Mouse (Mus musculus): ENCODE results near the gene Hnrnpdl. TPM values are rescaled to one million over a fixed set of nuclear protein-coding genes. Genes with fewer than 3 reads are reported as not detected.
A peak's percentile ranks its signal among the peaks of the same experiment; 100 is the strongest.

Gene Hnrnpdl
- polyA plus RNA-seq, 2 experiments, result 49.2 to 115 TPM

DNA sequence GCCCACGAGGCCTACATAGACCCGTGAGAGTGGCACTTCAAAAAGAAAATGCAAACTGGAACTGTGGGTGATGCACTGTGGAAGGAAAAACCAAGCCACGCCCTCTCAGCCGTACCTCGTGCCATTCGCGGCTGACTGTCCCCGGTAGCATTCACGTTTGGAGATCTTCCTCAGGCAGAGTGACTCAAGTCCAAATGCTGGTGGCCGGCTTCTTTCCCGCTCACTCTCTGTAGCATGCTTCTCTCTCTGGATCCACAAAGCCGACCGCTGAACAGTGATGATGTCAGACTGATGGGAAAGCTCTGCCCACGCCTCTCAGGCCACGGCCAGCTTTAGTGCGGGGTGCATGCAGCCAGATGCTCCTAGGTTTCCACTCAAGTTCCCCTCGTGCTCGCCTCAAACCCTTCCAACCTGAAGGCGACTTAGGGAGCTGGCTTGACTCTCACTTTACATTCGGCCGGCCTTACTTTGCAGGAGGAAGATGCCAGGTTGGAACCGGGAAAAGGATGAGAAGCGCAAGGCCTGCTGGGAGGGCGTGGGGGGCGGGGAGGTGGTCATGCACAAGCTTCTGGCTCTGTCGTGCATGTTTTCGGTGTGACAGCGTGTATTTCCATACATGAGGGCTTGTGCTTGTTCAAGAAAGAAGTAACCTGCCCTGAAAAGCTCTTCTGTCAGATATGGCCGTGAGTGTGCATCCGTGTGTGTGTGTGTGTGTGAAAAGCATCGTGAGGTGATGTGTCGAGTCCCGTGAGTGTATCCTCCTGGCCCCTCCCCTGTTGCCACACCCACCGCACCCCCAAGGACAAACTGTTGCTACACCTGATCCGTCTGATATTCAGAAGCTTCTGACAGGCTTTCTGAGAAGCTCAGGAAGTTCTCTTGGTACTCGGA, 39.8 kb upstream of the Hnrnpdl start:
- no peak for DNase-seq (ENCODE audit: low read depth in 3 of 3, low spot score in 3 of 3)
- no peak overlapping the region for H3K9ac ChIP-seq (replicated peaks)
- no peaks in the 10 kb centered on the region for H3K27me3 ChIP-seq (ENCODE audit: control insufficient read depth, insufficient read depth, low read length)
- peaks cover 0 to 3% of the 10 kb centered on the region in 2 experiments; a peak in 1 of 4 replicates for H3K4me1 ChIP-seq (replicated peaks; ENCODE audit: control insufficient read depth in 2 of 2, insufficient read depth in 2 of 2, low read length in 1 of 2)
- TF ChIP-seq EP300 (IDR thresholded peaks at IDR 0.05; ENCODE audit: low read depth), result no peak
- TF ChIP-seq CTCF (IDR thresholded peaks at IDR 0.05; ENCODE audit: low read depth), result no peak
- no peak for ATAC-seq (ENCODE audit: insufficient read depth)
- peak overlapping the region; percentile 52 for H3K4me2 ChIP-seq (ENCODE audit: low read depth)
- WGBS (ENCODE audit: insufficient replicate concordance), result 30% methylated on average over 36 of the region's 36 CpGs
- no peak overlapping the region for H3K27ac ChIP-seq
- H3K9me3 ChIP-seq (ENCODE audit: control insufficient read depth, low read length), result no peaks in the 10 kb centered on the region
- peak overlapping the region; percentile 2 to 39; a peak in 2 of 4 replicates for H3K4me3 ChIP-seq (ENCODE audit: insufficient read depth in 1 of 2, low read depth in 2 of 2, low read length in 2 of 2)
- H3K36me3 ChIP-seq (replicated peaks; ENCODE audit: control insufficient read depth, insufficient read depth, low read depth), result no peaks in the 10 kb centered on the region

DNA sequence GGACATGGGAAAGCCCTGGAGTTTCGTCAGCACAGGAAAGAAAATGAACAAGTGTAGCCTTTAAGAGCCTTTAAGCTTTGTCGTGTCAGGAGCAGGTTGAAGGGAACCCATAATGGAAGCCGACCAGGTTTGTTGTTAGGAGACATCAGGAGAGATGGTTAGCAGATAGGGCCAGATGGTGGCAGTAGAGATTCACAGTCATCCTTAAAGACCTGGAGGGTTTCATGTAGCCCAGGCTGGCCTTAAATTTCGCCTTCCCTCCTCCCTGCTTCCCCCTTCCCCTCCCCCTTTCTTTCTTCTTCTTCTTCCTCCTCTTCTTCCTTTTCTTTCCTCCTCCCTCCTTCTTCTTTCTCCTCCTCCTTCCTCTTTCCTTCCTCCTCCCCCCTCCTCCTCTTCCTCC, 35.1 kb upstream of the Hnrnpdl start:
- 44% methylated on average over 4 of the region's 4 CpGs for WGBS (ENCODE audit: insufficient replicate concordance)

DNA sequence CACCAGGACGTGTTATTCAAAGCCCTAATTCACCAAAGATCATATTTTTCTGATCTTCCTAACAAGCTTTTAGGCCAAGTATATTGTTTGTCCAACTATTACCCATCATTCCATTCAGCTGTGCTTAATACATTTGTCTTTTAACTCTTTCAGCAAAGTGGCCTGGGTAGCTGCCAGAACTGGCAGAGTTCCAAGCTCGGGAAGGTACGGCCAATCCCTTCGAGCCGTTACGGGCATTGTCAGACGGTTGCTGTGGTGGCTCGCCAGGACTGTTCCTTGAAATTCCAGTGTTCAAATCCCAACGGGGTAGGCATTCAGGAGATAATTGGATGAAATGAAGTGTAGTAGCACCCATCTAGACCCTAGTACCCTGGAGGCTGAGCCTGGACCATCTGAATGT, 33.1 kb upstream of the Hnrnpdl start:
- Histone ChIP-seq H3K4me3 (ENCODE audit: insufficient read depth in 1 of 2, low read depth in 2 of 2, low read length in 2 of 2) (no peak overlapping the region), H3K4me2 (ENCODE audit: low read depth) (no peak overlapping the region), H3K27me3 (ENCODE audit: control insufficient read depth, insufficient read depth, low read length) (no peaks in the 10 kb centered on the region), H3K27ac (no peak overlapping the region), H3K9ac (replicated peaks) (no peak overlapping the region), H3K36me3 (replicated peaks; ENCODE audit: control insufficient read depth, insufficient read depth, low read depth) (no peaks in the 10 kb centered on the region; the same call in 1 of the 2 replicates), H3K9me3 (ENCODE audit: control insufficient read depth, low read length) (no peaks in the 10 kb centered on the region), H3K4me1 (replicated peaks; ENCODE audit: control insufficient read depth in 2 of 2, insufficient read depth in 2 of 2, low read length in 1 of 2) (no peaks in the 10 kb centered on the region)
- ATAC-seq (ENCODE audit: insufficient read depth) (no peak), DNase-seq (ENCODE audit: low read depth in 3 of 3, low spot score in 3 of 3) (no peak)
- no peak for TF ChIP-seq EP300 (IDR thresholded peaks at IDR 0.05; ENCODE audit: low read depth)
- no peak for TF ChIP-seq CTCF (IDR thresholded peaks at IDR 0.05; ENCODE audit: low read depth)
- WGBS (ENCODE audit: insufficient replicate concordance), result 80% methylated on average over 9 of the region's 9 CpGs

More for the DNA sequence above, 35.1 kb upstream of the Hnrnpdl start:
- Histone ChIP-seq H3K4me3 (ENCODE audit: insufficient read depth in 1 of 2, low read depth in 2 of 2, low read length in 2 of 2) (no peak overlapping the region), H3K4me2 (ENCODE audit: low read depth) (no peak overlapping the region), H3K27ac (no peak overlapping the region), H3K27me3 (ENCODE audit: control insufficient read depth, insufficient read depth, low read length) (no peaks in the 10 kb centered on the region), H3K9me3 (ENCODE audit: control insufficient read depth, low read length) (no peaks in the 10 kb centered on the region), H3K36me3 (replicated peaks; ENCODE audit: control insufficient read depth, insufficient read depth, low read depth) (no peaks in the 10 kb centered on the region), H3K9ac (replicated peaks) (no peak overlapping the region), H3K4me1 (replicated peaks; ENCODE audit: control insufficient read depth in 2 of 2, insufficient read depth in 2 of 2, low read length in 1 of 2) (peaks cover 0 to 3% of the 10 kb centered on the region in 2 experiments; a peak in 1 of 4 replicates)
- DNase-seq (ENCODE audit: low read depth in 3 of 3, low spot score in 3 of 3) (no peak), ATAC-seq (ENCODE audit: insufficient read depth) (no peak)
- no peak for TF ChIP-seq EP300 (IDR thresholded peaks at IDR 0.05; ENCODE audit: low read depth)
- TF ChIP-seq CTCF (IDR thresholded peaks at IDR 0.05; ENCODE audit: low read depth), result peak; percentile 25; the same call in 1 of the 2 replicates

- no peaks in the 10 kb centered on the region for H3K27me3 ChIP-seq (ENCODE audit: control insufficient read depth, insufficient read depth, low read length)
- no peak for DNase-seq (ENCODE audit: low read depth in 3 of 3, low spot score in 3 of 3)
- H3K4me3 ChIP-seq (ENCODE audit: insufficient read depth in 1 of 2, low read depth in 2 of 2, low read length in 2 of 2), result no peak overlapping the region
- no peak for ATAC-seq (ENCODE audit: insufficient read depth)
- H3K9me3 ChIP-seq (ENCODE audit: control insufficient read depth, low read length), result no peaks in the 10 kb centered on the region
- no peak for TF ChIP-seq CTCF (IDR thresholded peaks at IDR 0.05; ENCODE audit: low read depth)
- H3K27ac ChIP-seq, result no peak overlapping the region
- WGBS (ENCODE audit: insufficient replicate concordance), result 71% methylated on average over 5 of the region's 5 CpGs
- no peak overlapping the region for H3K9ac ChIP-seq (replicated peaks)
- no peaks in the 10 kb centered on the region; the same call in 1 of the 2 replicates for H3K36me3 ChIP-seq (replicated peaks; ENCODE audit: control insufficient read depth, insufficient read depth, low read depth)
- no peaks in the 10 kb centered on the region for H3K4me1 ChIP-seq (replicated peaks; ENCODE audit: control insufficient read depth in 2 of 2, insufficient read depth in 2 of 2, low read length in 1 of 2)
- no peak overlapping the region for H3K4me2 ChIP-seq (ENCODE audit: low read depth)
Measured at GRCm38 (mm10) chr5:100071541-100071940, 32.1 kb upstream of the Hnrnpdl start.

GRCm38 (mm10) chr5:100070255-100070654, 30.8 kb upstream of the Hnrnpdl start:
- Histone ChIP-seq H3K27ac (no peak overlapping the region), H3K9me3 (ENCODE audit: control insufficient read depth, low read length) (no peaks in the 10 kb centered on the region), H3K36me3 (replicated peaks; ENCODE audit: control insufficient read depth, insufficient read depth, low read depth) (no peaks in the 10 kb centered on the region; the same call in 1 of the 2 replicates), H3K4me1 (replicated peaks; ENCODE audit: control insufficient read depth in 2 of 2, insufficient read depth in 2 of 2, low read length in 1 of 2) (no peaks in the 10 kb centered on the region), H3K4me3 (ENCODE audit: insufficient read depth in 1 of 2, low read depth in 2 of 2, low read length in 2 of 2) (no peak overlapping the region), H3K4me2 (ENCODE audit: low read depth) (no peak overlapping the region), H3K9ac (replicated peaks) (no peak overlapping the region), H3K27me3 (ENCODE audit: control insufficient read depth, insufficient read depth, low read length) (no peaks in the 10 kb centered on the region)
- DNase-seq (ENCODE audit: low read depth in 3 of 3, low spot score in 3 of 3) (peak; percentile 29 to 56 (median 32)), ATAC-seq (ENCODE audit: insufficient read depth) (peak; percentile 75; the same call in 1 of the 2 replicates)
- TF ChIP-seq EP300 (IDR thresholded peaks at IDR 0.05; ENCODE audit: low read depth) (no peak), CTCF (IDR thresholded peaks at IDR 0.05; ENCODE audit: low read depth) (peak; percentile 99)
- 10% methylated on average over 3 of the region's 3 CpGs for WGBS (ENCODE audit: insufficient replicate concordance)

All from liver, embryonic 14.5 days (tissue).